Mouse (Mus musculus): ENCODE results near the gene Gsk3a. TPM values are rescaled to one million over a fixed set of nuclear protein-coding genes. Genes with fewer than 3 reads are reported as not detected.

Gene Gsk3a
- polyA plus RNA-seq (2012; rRNA removed) (48.6 and 55.6 TPM in 2 replicates), polyA plus RNA-seq (2014; fragmentation: Nextera tagmentation; extraction: Ambion mirVana) (8.4 and 8.9 TPM in 2 replicates)

- TF ChIP-seq EP300 (IDR thresholded peaks at IDR 0.05; ENCODE audit: low read depth), result no peak
- TF ChIP-seq CTCF (IDR thresholded peaks at IDR 0.05; ENCODE audit: low read depth), result no peak
- H3K4me3 ChIP-seq (ENCODE audit: insufficient read depth in 1 of 2, low read depth in 2 of 2, low read length in 2 of 2), result peak within 1 kb of the TSS; percentile 93 to 99
- H3K36me3 ChIP-seq (replicated peaks; ENCODE audit: control insufficient read depth, insufficient read depth, low read depth), result peaks cover 21% of the 10 kb centered on the region
- no peaks in the 10 kb centered on the region for H3K9me3 ChIP-seq (ENCODE audit: control insufficient read depth, low read length)
- peak within 1 kb of the TSS; percentile 91 for H3K27ac ChIP-seq
- under 1% methylated on average over 76 of the region's 76 CpGs for WGBS (ENCODE audit: insufficient replicate concordance)
- DNase-seq (ENCODE audit: low read depth in 3 of 3, low spot score in 3 of 3), result peak; percentile 95 to 98 (median 98)
- no peaks in the 10 kb centered on the region for H3K27me3 ChIP-seq (ENCODE audit: control insufficient read depth, insufficient read depth, low read length)
- peaks cover 9 to 15% of the 10 kb centered on the region in 2 experiments for H3K4me1 ChIP-seq (replicated peaks; ENCODE audit: control insufficient read depth in 2 of 2, insufficient read depth in 2 of 2, low read length in 1 of 2)
- H3K4me2 ChIP-seq (ENCODE audit: low read depth), result peak within 1 kb of the TSS; percentile 95
- peak; percentile 81 for ATAC-seq (ENCODE audit: insufficient read depth)
- peak within 1 kb of the TSS; percentile 93 for H3K9ac ChIP-seq (replicated peaks)
Measured at GRCm38 (mm10) chr7:25237249-25238014, at the start of gene Gsk3a. Gsk3a (minus strand) TSS chr7:25237851.

GRCm38 (mm10) chr7:25286989-25287388, 49.3 kb upstream of the Gsk3a start:
- no peaks in the 10 kb centered on the region for H3K9me3 ChIP-seq (ENCODE audit: control insufficient read depth, low read length)
- no peak for DNase-seq (ENCODE audit: low read depth in 3 of 3, low spot score in 3 of 3)
- no peak overlapping the region for H3K4me3 ChIP-seq (ENCODE audit: insufficient read depth in 1 of 2, low read depth in 2 of 2, low read length in 2 of 2)
- 81% methylated on average over 8 of the region's 8 CpGs for WGBS (ENCODE audit: insufficient replicate concordance)
- H3K4me1 ChIP-seq (replicated peaks; ENCODE audit: control insufficient read depth in 2 of 2, insufficient read depth in 2 of 2, low read length in 1 of 2), result peaks cover 10 to 16% of the 10 kb centered on the region in 2 experiments
- no peaks in the 10 kb centered on the region for H3K27me3 ChIP-seq (ENCODE audit: control insufficient read depth, insufficient read depth, low read length)
- peaks cover 66% of the 10 kb centered on the region for H3K36me3 ChIP-seq (replicated peaks; ENCODE audit: control insufficient read depth, insufficient read depth, low read depth)
- ATAC-seq (ENCODE audit: insufficient read depth), result no peak
- H3K9ac ChIP-seq (replicated peaks), result no peak overlapping the region
- H3K4me2 ChIP-seq (ENCODE audit: low read depth), result no peak overlapping the region
- H3K27ac ChIP-seq, result no peak overlapping the region
- TF ChIP-seq CTCF (IDR thresholded peaks at IDR 0.05; ENCODE audit: low read depth) (peak; percentile 45), EP300 (IDR thresholded peaks at IDR 0.05; ENCODE audit: low read depth) (no peak)

GRCm38 (mm10) chr7:25285511-25286238, 48.0 kb upstream of the Gsk3a start:
- no peak overlapping the region for H3K4me3 ChIP-seq (ENCODE audit: insufficient read depth in 1 of 2, low read depth in 2 of 2, low read length in 2 of 2)
- no peak overlapping the region for H3K27ac ChIP-seq
- H3K27me3 ChIP-seq (ENCODE audit: control insufficient read depth, insufficient read depth, low read length), result no peaks in the 10 kb centered on the region
- H3K9me3 ChIP-seq (ENCODE audit: control insufficient read depth, low read length), result no peaks in the 10 kb centered on the region
- H3K4me1 ChIP-seq (replicated peaks; ENCODE audit: control insufficient read depth in 2 of 2, insufficient read depth in 2 of 2, low read length in 1 of 2), result peaks cover 19 to 26% of the 10 kb centered on the region in 2 experiments
- ATAC-seq (ENCODE audit: insufficient read depth) (no peak), DNase-seq (ENCODE audit: low read depth in 3 of 3, low spot score in 3 of 3) (no peak)
- TF ChIP-seq CTCF (IDR thresholded peaks at IDR 0.05; ENCODE audit: low read depth) (no peak), EP300 (IDR thresholded peaks at IDR 0.05; ENCODE audit: low read depth) (no peak)
- H3K36me3 ChIP-seq (replicated peaks; ENCODE audit: control insufficient read depth, insufficient read depth, low read depth), result peaks cover 59% of the 10 kb centered on the region
- H3K9ac ChIP-seq (replicated peaks), result no peak overlapping the region
- no peak overlapping the region for H3K4me2 ChIP-seq (ENCODE audit: low read depth)
- WGBS (ENCODE audit: insufficient replicate concordance), result 91% methylated on average over 20 of the region's 20 CpGs

GRCm38 (mm10) chr7:25284766-25285165, 47.1 kb upstream of the Gsk3a start:
- H3K4me2 ChIP-seq (ENCODE audit: low read depth), result no peak overlapping the region
- ATAC-seq (ENCODE audit: insufficient read depth), result no peak
- 78% methylated on average over 5 of the region's 5 CpGs for WGBS (ENCODE audit: insufficient replicate concordance)
- no peak overlapping the region for H3K9ac ChIP-seq (replicated peaks)
- no peaks in the 10 kb centered on the region for H3K27me3 ChIP-seq (ENCODE audit: control insufficient read depth, insufficient read depth, low read length)
- TF ChIP-seq CTCF (IDR thresholded peaks at IDR 0.05; ENCODE audit: low read depth) (no peak), EP300 (IDR thresholded peaks at IDR 0.05; ENCODE audit: low read depth) (no peak)
- peaks cover 50% of the 10 kb centered on the region for H3K36me3 ChIP-seq (replicated peaks; ENCODE audit: control insufficient read depth, insufficient read depth, low read depth)
- H3K4me3 ChIP-seq (ENCODE audit: insufficient read depth in 1 of 2, low read depth in 2 of 2, low read length in 2 of 2), result no peak overlapping the region
- no peak overlapping the region for H3K27ac ChIP-seq
- peaks cover 28 to 35% of the 10 kb centered on the region in 2 experiments for H3K4me1 ChIP-seq (replicated peaks; ENCODE audit: control insufficient read depth in 2 of 2, insufficient read depth in 2 of 2, low read length in 1 of 2)
- no peak for DNase-seq (ENCODE audit: low read depth in 3 of 3, low spot score in 3 of 3)
- no peaks in the 10 kb centered on the region for H3K9me3 ChIP-seq (ENCODE audit: control insufficient read depth, low read length)

- peaks cover 44% of the 10 kb centered on the region for H3K36me3 ChIP-seq (replicated peaks; ENCODE audit: control insufficient read depth, insufficient read depth, low read depth)
- no peak for TF ChIP-seq EP300 (IDR thresholded peaks at IDR 0.05; ENCODE audit: low read depth)
- TF ChIP-seq CTCF (IDR thresholded peaks at IDR 0.05; ENCODE audit: low read depth), result no peak
- H3K27ac ChIP-seq, result no peak overlapping the region
- no peaks in the 10 kb centered on the region for H3K27me3 ChIP-seq (ENCODE audit: control insufficient read depth, insufficient read depth, low read length)
- H3K4me3 ChIP-seq (ENCODE audit: insufficient read depth in 1 of 2, low read depth in 2 of 2, low read length in 2 of 2), result no peak overlapping the region; a peak in 1 of 4 replicates
- H3K4me1 ChIP-seq (replicated peaks; ENCODE audit: control insufficient read depth in 2 of 2, insufficient read depth in 2 of 2, low read length in 1 of 2), result peaks cover 33 to 38% of the 10 kb centered on the region in 2 experiments
- no peak overlapping the region for H3K9ac ChIP-seq (replicated peaks)
- peak overlapping the region; percentile 99 for H3K4me2 ChIP-seq (ENCODE audit: low read depth)
- DNase-seq (ENCODE audit: low read depth in 3 of 3, low spot score in 3 of 3) (no peak), ATAC-seq (ENCODE audit: insufficient read depth) (no peak)
- WGBS (ENCODE audit: insufficient replicate concordance), result 42% methylated on average over 2 of the region's 2 CpGs
- H3K9me3 ChIP-seq (ENCODE audit: control insufficient read depth, low read length), result no peaks in the 10 kb centered on the region
Measured at GRCm38 (mm10) chr7:25284171-25284570, 46.5 kb upstream of the Gsk3a start.

Measured in liver, embryonic 14.5 days (tissue).